Mouse (Mus musculus) thymus, postnatal 25 days (tissue): ENCODE data around the gene Zyx.

Source experiments
- DNase-seq: peaks from one replicate; pipeline ENCODE4 v3.0.0; 2022

The Zyx gene

DNA sequence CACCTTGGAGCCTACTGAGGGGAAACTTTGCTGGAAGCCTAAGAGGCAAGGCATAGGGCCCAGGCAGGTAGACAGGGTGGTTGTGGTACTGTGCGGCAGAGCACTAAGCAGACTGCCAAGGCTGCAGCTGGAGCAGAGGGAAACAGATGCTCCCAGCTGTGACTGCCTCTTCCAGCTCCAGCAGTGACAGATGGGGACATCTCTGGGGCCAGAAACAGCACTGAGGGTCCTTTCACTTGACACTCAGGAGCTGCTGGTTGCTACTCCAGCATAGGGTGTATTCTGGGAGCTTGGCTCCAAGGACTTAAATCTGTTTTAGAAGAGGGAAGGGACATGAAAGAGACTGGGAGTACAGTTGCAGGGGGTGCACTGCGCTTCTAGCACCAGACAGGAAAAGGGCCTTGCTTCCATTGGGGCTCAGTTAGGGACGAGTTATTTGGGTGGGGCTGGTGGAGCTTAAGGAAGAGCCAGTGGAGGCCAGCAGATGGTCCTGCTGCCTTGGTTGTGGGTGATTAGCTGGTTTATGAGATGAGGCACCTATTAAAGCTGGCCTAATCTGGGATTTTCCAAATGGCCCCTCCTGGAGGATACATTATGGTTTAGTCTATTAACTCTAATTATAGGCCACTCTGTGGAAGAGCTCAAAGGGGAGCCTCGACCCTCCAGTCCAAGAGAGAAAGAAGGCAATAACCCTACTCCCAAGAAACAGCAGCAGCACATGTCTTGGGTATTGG lies 21.4 kb downstream of the Zyx start:
- DNase-seq = no peak

GRCm38 (mm10) chr6:42372001-42372400 lies 22.6 kb downstream of the Zyx start:
- no peak for DNase-seq

DNA sequence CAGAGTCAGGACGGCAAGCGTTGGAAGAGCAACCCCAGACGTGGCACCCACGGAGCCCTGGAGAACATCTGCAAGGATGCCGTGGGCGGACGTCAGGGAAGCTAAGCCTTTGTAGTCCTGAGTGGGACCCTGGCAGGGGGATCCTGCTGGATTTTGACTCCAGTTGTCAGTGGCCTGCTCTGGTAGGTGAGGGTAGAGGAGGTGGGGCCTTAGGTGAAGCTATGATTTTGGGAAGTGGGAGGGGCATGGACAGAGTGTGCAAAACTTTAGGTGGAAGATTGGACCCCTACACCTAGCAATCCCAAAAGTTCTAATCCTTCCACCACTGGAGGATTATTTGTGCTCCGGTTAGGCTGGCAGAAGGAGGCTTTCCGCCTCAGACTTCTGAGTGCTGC lies 23.0 kb downstream of the Zyx start:
- DNase-seq = no peak

DNA sequence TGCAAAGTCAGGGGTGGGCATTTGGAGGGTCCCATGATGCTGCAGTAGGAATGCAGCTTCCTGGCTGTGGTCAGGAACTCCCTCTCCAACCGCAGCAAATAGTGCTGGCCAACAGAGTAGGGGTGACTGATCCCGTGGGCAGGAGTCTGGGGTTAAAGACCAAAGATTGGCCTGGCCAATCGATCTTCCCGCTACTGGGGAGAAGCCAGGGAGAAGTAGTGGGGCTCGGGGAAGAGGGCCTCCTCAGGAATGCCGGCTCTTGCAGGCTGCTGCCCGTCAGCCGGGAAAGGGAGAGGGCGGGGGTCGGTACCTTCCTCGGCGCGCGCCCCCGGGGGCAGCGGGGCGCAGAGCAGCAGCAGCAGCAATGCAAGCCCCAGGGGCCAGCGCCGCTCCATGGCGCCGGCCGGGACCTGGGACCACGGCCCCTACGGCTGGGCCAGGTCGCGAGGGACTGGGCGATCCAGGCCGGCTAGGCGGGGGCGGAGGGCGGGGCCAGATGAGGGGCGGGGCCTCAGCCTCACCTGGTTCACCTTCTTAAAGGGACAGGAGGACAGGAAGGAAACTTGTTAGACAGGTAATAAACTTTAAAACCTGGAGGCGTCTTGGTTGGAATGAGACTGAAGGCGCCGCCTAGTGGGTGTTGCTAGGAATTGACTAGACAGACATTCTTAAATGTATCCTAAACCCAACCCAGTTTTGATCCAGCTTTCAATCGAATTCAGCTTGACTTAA lies 23.6 kb downstream of the Zyx start, which contains the start of gene Epha1:
TSS of gene Epha1 (minus strand) at position 453 of the 732 bp plus-strand sequence.
- peak; percentile 76 for DNase-seq

DNA sequence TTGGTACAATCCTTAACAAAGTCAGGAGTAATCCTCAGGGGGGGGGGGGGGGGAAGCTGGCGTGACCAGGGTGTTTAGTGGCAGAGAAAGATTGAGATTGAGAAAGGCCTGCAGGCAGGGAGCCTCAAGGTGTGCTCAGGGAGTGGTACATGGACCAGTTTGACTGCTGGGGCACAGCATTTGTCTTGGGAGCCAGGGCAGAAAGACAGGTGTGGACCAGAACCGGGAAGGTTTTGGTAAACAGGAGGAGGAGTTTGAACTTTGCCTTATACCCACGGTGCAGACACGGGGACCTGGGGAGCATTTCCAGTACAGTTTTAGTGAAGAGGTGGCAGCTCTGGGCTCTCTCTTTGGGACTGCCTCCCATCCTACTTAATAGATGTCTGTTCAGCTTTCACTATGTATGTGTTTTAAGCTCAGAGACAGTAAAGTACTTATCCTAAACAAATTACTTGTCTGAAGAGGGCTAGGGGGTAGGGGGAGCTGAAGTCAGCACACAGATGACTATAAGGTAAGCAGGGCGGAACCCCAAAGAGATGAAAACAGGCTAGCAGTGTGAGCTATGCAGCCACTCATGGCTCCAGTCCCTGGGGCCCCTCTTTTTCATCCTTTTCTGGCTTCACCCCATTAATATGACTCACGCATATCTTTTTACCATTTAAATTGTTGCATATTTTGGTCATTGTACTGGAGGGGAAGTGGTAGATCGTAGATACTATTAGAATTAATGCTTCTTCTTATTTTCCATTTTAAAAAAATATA lies 24.4 kb downstream of the Zyx start:
- no peak for DNase-seq

DNA sequence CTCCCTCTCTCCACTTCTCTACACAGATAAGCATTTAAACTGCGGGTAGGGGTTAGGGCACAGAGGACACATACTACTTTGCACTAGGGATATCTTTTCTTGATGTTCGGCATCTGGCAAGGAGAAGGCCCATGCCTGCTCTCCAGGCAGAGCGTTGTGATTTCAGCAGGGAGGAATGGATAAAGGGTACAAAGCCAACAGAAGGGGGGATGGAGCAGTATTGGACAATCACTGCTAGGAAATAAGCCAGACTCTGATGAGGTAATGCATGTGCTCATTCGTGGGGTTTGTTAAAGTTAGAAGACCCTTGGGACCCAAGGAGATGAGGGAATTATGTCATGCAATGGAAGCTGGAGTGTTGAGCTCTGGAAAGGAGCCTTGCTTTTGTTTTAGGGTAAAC lies 25.3 kb downstream of the Zyx start:
- no peak for DNase-seq

DNA sequence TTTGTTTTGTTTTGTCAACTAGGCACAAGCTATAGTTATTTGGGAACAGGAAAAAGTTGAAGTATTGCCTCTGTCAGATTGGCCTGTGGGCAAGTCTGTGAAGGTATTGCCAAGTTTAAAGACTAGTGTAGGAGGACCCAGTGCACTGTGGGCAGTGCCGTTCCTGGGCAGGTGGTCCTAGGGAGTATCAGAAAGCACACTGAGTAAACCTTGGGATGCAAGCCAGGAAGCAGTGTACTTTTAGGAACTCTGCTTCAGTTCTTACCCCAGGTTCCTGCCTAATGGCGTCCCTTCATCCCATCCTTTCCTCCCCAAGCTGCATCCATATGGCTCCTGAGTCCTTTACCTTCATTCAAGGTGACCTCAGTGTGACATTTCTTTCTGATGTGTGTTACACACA lies 25.7 kb downstream of the Zyx start:
- no peak for DNase-seq

DNA sequence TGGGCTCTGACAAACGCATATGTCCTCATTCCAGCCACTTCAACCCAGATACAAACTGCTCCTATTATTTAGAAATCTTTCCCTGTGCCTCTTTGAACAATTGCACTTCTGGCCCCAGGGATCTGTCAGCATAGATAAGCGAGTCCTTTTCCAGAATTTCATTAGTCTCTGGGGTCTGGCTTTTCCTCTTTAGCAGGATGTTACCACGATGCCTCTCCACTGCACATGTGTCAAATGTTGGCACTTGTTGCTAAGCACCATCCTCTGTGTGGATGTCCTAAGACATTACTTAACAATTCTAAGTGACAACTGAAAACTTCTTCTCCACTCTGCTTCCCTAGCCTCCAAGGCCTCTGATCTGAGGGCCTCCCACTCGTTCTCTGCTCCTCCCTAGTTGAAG lies 26.6 kb downstream of the Zyx start:
- DNase-seq = no peak

DNA sequence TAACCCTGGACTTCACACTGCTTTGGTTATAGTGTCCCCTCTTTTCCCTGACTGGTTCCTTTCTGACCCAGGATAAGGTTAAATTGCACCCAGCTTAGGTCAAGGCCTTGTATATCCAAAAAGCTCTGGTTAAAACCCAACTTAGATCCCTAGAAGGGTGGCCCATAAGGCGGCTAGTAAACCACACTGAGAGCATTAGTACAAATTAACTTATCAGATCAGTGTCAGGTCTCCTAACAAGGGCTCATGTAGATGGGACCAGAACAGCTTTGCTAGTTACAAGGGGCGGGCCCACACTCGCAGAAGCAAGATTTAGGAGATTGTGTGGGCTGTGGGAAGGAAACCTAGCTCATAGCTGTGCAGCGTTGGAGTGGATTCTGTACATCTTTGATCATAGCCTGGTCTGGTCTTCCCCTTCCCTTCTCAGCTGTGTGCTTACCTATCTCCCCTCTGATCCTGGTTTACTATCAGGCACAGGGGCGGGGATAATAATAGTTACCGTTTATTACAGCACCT lies 27.1 kb downstream of the Zyx start:
- no peak for DNase-seq

GRCm38 (mm10) chr6:42377280-42377679 lies 27.9 kb downstream of the Zyx start:
- DNase-seq = no peak

- DNase-seq = no peak
Measured at GRCm38 (mm10) chr6:42379551-42379950, 30.1 kb downstream of the Zyx start.

DNA sequence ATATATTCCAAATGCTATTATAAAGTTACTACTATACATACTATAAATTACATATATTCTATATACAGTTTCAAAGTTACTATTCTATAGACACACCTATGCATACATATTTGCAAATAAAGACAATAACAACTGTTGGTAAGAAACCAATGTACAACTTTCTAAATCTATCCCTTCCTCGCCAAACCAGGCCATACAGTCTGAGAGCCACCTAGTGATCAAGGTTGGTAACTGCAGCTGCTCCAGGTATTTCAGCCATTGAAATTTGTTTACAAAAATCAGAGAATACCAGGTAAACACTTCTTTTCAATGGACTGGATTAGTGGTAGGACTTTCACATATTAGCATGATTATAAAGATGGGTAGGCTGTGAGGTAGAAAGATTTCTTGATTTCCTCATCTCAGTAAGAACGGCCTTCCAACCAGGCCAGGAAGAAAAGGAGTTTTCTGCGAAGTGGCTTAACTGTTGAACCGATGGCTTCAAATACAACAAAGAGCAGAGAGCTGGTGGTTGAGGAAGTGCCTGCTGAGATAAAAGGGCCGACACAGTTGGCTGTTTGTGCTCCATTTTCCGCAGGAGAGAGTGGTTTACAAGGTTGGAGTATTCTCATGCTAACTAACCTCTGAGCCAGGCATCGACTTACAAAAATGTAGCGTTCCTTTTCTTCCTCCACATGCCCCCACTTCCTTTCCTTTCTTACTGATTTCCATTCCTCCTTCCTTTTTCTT lies 31.1 kb downstream of the Zyx start:
- peak; percentile 57 for DNase-seq

GRCm38 (mm10) chr6:42381221-42381620 lies 31.8 kb downstream of the Zyx start:
- no peak for DNase-seq

GRCm38 (mm10) chr6:42381916-42382381 lies 32.5 kb downstream of the Zyx start:
- DNase-seq = no peak

DNA sequence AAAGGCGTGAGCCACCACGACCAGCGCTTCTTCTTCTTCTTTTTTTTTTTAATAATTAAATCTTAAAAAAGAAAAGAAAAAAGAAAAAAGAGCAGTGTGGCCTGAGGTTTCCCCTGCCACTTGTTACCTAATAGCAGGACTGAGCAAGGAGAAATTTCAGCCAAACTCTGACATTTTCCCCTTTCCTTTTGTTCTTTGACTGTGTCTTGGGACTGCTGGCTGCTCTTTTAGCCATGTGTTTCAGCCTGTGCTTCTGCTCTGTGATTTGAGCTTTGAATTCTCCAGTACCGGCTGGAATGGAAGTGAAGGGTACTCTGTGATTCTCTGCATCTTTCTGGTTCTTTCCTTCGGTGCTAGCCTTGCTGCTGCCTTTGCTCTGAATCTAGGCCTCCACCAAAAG lies 33.9 kb downstream of the Zyx start:
- DNase-seq = no peak

- DNase-seq = peak; percentile 54
Measured at GRCm38 (mm10) chr6:42385635-42386034, 36.2 kb downstream of the Zyx start.

- no peak for DNase-seq
Measured at GRCm38 (mm10) chr6:42391796-42392330, 42.4 kb downstream of the Zyx start.

GRCm38 (mm10) chr6:42395960-42396809 lies 46.8 kb downstream of the Zyx start:
- no peak for DNase-seq

DNA sequence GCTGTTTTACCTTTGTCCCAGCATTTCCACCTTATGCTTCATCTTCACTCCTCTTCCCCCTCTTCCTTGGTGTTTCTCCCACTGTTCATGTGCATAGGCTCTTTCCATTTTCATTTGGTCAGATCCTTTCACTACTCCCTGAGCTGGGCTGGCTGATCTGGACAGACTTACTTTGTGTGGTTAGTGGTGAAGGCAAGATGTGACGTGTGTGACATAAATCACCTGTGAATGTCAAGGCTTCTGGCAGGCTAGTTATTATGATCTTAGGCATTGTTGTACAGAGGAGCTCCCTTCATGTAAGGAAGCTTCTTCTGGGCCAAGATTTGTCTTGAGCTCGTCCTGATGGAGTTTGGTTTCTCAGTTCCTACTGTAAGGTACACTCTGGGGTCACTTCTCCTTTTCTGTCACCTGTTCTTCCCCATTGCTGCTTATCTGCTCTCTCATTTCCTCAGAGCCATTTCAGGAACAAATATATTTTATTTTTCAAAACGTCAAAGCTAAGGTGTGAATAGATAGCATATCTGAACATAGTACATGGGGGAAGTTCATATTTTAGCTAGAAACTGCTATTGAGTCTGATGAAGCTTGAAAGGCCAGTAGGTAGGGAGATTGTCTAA lies 47.7 kb downstream of the Zyx start:
- DNase-seq = no peak

GRCm38 (mm10) chr6:42398285-42398684 lies 48.9 kb downstream of the Zyx start:
- DNase-seq = no peak

GRCm38 (mm10) chr6:42398998-42399397 lies 49.6 kb downstream of the Zyx start:
- no peak for DNase-seq
